Mouse (Mus musculus) cortical plate, adult 2 months (tissue): ENCODE data around the gene Tbc1d10a. TPM values are rescaled to one million over a fixed set of nuclear protein-coding genes. Genes with fewer than 3 reads are reported as not detected.

Experiments used
- H3K27ac ChIP-seq: fragments of 200-500 bp; 2 replicates; pipeline ENCODE4 v1.5.1; 2012; ENCODE audit warnings: low read length, control low read depth, inconsistent platforms; ENCODE audit not compliant: insufficient read depth
- H3K4me1 ChIP-seq: fragments of 200-500 bp; 2 replicates; pipeline ENCODE4 v1.6.1; 2011; ENCODE audit warnings: low read length; ENCODE audit not compliant: control insufficient read depth, insufficient read depth
- H3K4me3 ChIP-seq: fragments of 200-500 bp; 2 replicates; pipeline ENCODE4 v1.5.1; 2011; ENCODE audit warnings: mild to moderate bottlenecking, low read length, control low read depth; ENCODE audit not compliant: insufficient read depth
- CTCF ChIP-seq: fragments of 200-500 bp; IDR thresholded peaks from 2 replicates; pipeline ENCODE4 v1.5.1; 2011; ENCODE audit warnings: mild to moderate bottlenecking, control low read depth, low read length; ENCODE audit not compliant: insufficient read depth; ENCODE audit errors: extremely low read depth
- POLR2A ChIP-seq: fragments of 200-500 bp; IDR thresholded peaks from 2 replicates; pipeline ENCODE4 v1.6.1; 2011; ENCODE audit warnings: mild to moderate bottlenecking, low read length, control low read depth; ENCODE audit not compliant: insufficient read depth; ENCODE audit errors: extremely low read depth
- polyA plus RNA-seq: library from polyadenylated mRNA; depleted of rRNA; stranded (reverse); fragments of >200 nt; gene quantifications from 2 replicates; pipeline ENCODE4 v1.2.3, GENCODE M21; 2012

The Tbc1d10a gene
- polyA plus RNA-seq, 1 experiment = 49.6 TPM

GRCm38 (mm10) chr11:4196636-4197035, 10.0 kb downstream of the Tbc1d10a start:
- Histone ChIP-seq H3K27ac (no peak overlapping the region), H3K4me1 (peaks cover 5% of the 10 kb centered on the region), H3K4me3 (no peak overlapping the region)
- TF ChIP-seq POLR2A (no peak), CTCF (no peak)

- Histone ChIP-seq H3K4me1 (no peaks in the 10 kb centered on the region), H3K4me3 (no peak overlapping the region), H3K27ac (no peak overlapping the region)
- TF ChIP-seq POLR2A (no peak), CTCF (no peak)
Observed at GRCm38 (mm10) chr11:4197691-4198090, 11.1 kb downstream of the Tbc1d10a start.

DNA sequence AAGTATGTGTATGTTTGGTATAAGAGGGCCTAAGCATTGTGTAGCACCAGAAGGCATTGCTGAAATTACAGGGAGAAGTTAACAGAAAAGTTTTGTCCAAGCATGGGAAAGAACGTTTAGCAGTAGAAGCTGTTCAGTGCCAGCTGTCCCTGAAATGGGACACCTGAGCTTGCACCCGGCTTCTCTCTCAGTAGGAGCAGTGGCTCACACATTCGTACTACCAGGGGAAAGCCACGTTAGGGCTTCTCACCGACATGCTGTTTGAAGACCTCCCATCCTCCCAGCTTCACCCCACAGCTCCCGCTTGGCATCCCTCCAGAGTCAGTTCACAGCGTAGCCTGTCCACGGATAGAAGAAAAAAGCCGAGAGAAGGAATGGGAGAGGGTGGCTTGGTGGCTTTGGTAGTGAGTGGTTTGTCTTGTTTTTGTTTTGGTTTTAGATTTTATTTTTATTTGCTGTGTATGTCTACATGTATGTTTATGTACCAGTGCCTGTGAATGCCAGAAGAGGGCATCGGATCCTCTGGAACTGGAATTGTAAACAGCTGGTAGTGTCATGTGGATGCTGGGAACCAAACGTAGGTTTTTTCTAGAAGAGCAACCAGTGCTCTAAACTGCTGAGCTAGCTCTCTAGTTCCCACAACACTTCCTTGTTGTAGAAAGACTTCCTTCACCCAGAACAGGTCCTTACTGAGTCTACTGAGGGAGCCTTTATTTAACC, 15.6 kb downstream of the Tbc1d10a start:
- TF ChIP-seq POLR2A (no peak), CTCF (no peak)
- Histone ChIP-seq H3K27ac (no peak overlapping the region; the same call in 1 of the 2 replicates), H3K4me3 (no peak overlapping the region), H3K4me1 (peaks cover 2% of the 10 kb centered on the region; the same call in 1 of the 2 replicates)

- H3K4me1 ChIP-seq = peaks cover 2% of the 10 kb centered on the region; the same call in 1 of the 2 replicates
- TF ChIP-seq POLR2A (no peak), CTCF (no peak)
- no peak overlapping the region for H3K4me3 ChIP-seq
- H3K27ac ChIP-seq = peak overlapping the region; percentile 63
Observed at GRCm38 (mm10) chr11:4202995-4203704, 16.6 kb downstream of the Tbc1d10a start.

DNA sequence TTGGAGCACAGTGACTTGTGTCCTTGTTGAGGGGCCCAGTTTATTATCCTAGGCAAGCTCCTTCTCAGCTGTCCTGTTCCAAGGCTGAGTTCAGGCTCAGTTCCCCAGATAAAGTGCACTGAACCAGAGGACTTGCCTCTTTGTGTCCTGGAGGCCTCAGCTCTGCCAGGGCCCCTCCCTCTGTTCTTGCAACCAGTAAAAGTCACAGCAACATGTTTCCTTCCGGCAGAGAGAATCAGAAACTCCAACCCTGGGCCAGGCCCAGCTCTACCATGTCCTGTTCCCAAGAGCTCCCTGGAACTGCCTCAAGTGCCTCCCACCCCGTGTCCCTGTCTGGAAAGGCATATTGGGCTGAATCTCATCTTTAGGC, 17.1 kb downstream of the Tbc1d10a start:
- TF ChIP-seq POLR2A (no peak), CTCF (no peak)
- H3K4me1 ChIP-seq = peaks cover 2% of the 10 kb centered on the region; the same call in 1 of the 2 replicates
- H3K4me3 ChIP-seq = no peak overlapping the region
- H3K27ac ChIP-seq = peak overlapping the region; percentile 63

DNA sequence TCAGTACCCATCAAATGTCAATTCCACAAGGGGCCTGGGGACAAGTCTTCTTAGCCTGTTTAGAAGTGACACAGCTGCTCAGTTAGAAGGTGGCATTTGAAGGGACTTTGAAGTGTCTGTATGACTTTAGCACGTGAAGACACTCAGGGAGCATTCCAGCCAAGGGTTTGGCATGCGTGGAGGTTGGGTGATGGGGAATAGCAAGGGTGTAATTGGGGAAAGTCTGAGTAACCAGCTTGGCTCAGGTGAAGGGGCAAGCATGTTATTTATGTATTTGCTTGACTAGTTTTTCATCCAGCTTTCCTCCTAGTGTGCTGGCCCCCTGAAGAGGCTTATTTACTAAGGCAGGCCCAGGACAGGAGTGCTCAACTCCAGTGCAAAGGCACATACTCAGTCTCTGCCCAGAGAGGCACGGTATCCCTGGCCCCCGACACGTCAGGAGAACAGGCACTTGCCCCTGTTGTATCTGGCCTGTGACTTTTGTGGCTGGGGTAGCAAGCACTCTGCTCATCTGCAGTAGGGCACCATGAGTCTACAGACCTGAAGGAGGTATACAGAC, 18.6 kb downstream of the Tbc1d10a start:
- H3K4me1 ChIP-seq = peaks cover 2% of the 10 kb centered on the region; the same call in 1 of the 2 replicates
- no peak overlapping the region for H3K4me3 ChIP-seq
- TF ChIP-seq CTCF (no peak), POLR2A (no peak)
- H3K27ac ChIP-seq = no peak overlapping the region

DNA sequence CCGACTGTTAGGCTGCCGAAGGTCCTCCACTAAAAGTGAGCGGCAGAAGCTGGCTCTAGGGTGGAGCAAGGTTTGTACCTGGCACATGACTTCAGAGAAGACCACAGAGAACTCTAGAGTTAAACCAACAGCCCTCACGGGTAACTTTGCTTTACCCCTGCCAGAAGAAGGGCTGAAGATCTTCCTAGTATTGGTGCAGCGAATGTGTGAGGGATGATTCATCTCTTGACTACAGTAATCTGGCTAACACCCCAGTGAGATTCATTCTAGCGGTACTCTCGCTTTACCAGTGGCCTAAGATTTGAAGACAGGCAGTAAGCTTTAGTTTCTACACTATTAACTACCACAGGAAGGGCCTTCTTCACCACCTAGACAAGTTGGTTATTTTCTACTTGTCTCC, 19.4 kb downstream of the Tbc1d10a start:
- TF ChIP-seq POLR2A (no peak), CTCF (no peak)
- Histone ChIP-seq H3K27ac (no peak overlapping the region), H3K4me1 (peaks cover 2% of the 10 kb centered on the region; the same call in 1 of the 2 replicates), H3K4me3 (no peak overlapping the region)

DNA sequence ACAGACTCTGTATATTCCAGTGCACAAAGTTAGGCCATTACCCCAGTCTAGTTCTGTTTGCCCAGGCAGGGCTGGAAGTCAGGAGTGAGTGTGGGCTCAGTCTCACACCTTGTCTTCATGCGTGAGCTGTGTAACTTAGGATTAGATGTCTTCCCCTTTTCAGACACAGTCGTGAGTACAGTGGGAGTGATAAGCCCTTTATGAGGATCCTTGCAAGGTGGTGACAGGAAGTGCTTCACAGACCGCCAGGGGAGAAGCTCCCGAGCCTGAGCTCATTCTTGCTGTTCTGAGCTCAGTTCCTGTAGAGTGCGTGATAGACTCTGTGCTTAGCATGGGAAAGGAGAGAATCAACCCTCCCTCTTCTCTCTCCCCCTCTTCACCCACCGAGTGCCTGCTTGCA, 20.0 kb downstream of the Tbc1d10a start:
- Histone ChIP-seq H3K4me1 (peaks cover 2% of the 10 kb centered on the region; the same call in 1 of the 2 replicates), H3K27ac (no peak overlapping the region), H3K4me3 (no peak overlapping the region)
- no peak for TF ChIP-seq POLR2A
- TF ChIP-seq CTCF = no peak

DNA sequence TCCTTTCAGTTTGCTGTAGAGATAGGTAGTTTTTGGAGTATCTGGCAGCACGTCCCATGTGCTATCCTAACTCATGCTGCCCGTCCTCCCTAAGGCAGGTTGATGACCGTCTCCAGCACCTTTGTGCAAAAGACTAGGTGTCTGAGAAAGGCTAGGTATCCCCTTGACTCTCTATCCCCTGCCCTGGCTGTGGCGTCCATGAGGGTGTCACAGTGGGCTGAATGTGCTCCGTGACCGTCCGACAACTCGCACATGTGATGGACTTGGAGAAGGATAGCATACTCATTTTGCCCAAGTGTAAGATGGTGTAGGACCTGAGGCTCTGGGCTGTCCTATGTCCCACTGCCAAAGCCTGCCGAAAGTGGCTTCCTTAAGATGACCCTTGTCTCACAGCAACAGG, 21.1 kb downstream of the Tbc1d10a start:
- Histone ChIP-seq H3K27ac (no peak overlapping the region), H3K4me1 (peaks cover 2% of the 10 kb centered on the region; the same call in 1 of the 2 replicates), H3K4me3 (no peak overlapping the region)
- no peak for TF ChIP-seq POLR2A
- TF ChIP-seq CTCF = no peak
